Mouse (Mus musculus) CH12.LX (cell line): Measurements from ENCODE around the gene Aass. TPM values are rescaled to one million over a fixed set of nuclear protein-coding genes. Genes with fewer than 3 reads are reported as not detected.
"Not testable (repeated sequence)": the region's sequence is repeated elsewhere in the genome, so short reads cannot be mapped to it uniquely, and the experiment has no call there.

Experiments used
- DNase-seq: peaks from one replicate; pipeline ENCODE4 v3.0.0-alpha.2; 2013; ENCODE audit errors: extremely low read depth
- H3K27ac ChIP-seq: 2 replicates; pipeline ENCODE4 v1.5.1; 2012; ENCODE audit warnings: low read depth, mild to moderate bottlenecking, control low read depth, moderate library complexity; ENCODE audit not compliant: insufficient read depth
- H3K27me3 ChIP-seq: replicated peaks from 2 replicates; pipeline ENCODE3; 2012; ENCODE audit warnings: inconsistent platforms
- H3K36me3 ChIP-seq, 2 experiments: replicated peaks in 1 of 2; 2 replicates each; pipeline versions ENCODE3 to v1.6.1; 2012; ENCODE audit warnings: inconsistent platforms in 1 of 2, low read length in 1 of 2, mild to moderate bottlenecking in 1 of 2, mixed read lengths in 1 of 2, moderate library complexity in 1 of 2; ENCODE audit not compliant: control insufficient read depth in 1 of 2, insufficient read depth in 1 of 2
- H3K4me1 ChIP-seq, 2 experiments: 2 replicates each; pipeline ENCODE4 v1.6.1; 2012; ENCODE audit warnings: inconsistent platforms in 1 of 2, moderate library complexity in 1 of 2; ENCODE audit not compliant: insufficient read depth in 2 of 2, control insufficient read depth in 1 of 2
- H3K4me2 ChIP-seq: 2 replicates; pipeline ENCODE4 v1.6.1; 2012; ENCODE audit warnings: low read depth, mild to moderate bottlenecking, control low read depth; ENCODE audit not compliant: poor library complexity, insufficient read depth, severe bottlenecking
- H3K4me3 ChIP-seq, 3 experiments: fragments of 150-350 bp in 1 of 3; sonication (generic) in 1 of 3; replicated peaks in 1 of 3; 2 replicates each; pipeline versions ENCODE3 to v1.5.1; 2011 to 2012; ENCODE audit warnings: low read depth in 2 of 3, low read length in 2 of 3, mild to moderate bottlenecking in 2 of 3, moderate library complexity in 2 of 3, control low read depth in 1 of 3, improper control_type of control experiment in 1 of 3, inconsistent platforms in 1 of 3, mixed read lengths in 1 of 3; ENCODE audit not compliant: poor library complexity in 1 of 3
- H3K79me2 ChIP-seq: replicated peaks from 2 replicates; pipeline ENCODE4 v1.6.1; 2012; ENCODE audit warnings: mild to moderate bottlenecking, moderate library complexity; ENCODE audit not compliant: control insufficient read depth, poor library complexity, insufficient read depth, severe bottlenecking; ENCODE audit errors: extremely low read depth
- H3K9ac ChIP-seq: 2 replicates; pipeline ENCODE4 v1.6.1; 2012; ENCODE audit warnings: low read depth, mild to moderate bottlenecking, control low read depth, moderate library complexity; ENCODE audit not compliant: insufficient read depth
- H3K9me3 ChIP-seq: replicated peaks from 2 replicates; pipeline ENCODE3; 2012; ENCODE audit warnings: low read length, inconsistent platforms, mixed read lengths
- CHD1 ChIP-seq: IDR thresholded peaks from 2 replicates; pipeline ENCODE4 v1.6.1; 2012; ENCODE audit warnings: low read depth, low read length, improper control_type of control experiment, inconsistent platforms
- CHD2 ChIP-seq: IDR thresholded peaks from 2 replicates; pipeline ENCODE4 v1.6.1; 2011; ENCODE audit warnings: low read length, improper control_type of control experiment
- EP300 ChIP-seq: IDR thresholded peaks from 2 replicates; pipeline ENCODE4 v1.6.1; 2011; ENCODE audit warnings: low read length, improper control_type of control experiment
- HCFC1 ChIP-seq: IDR thresholded peaks from 2 replicates; pipeline ENCODE4 v1.6.1; 2012; ENCODE audit warnings: low read depth, mild to moderate bottlenecking, inconsistent platforms, low read length, improper control_type of control experiment
- MAX ChIP-seq: IDR thresholded peaks from 2 replicates; pipeline ENCODE4 v1.6.1; 2011; ENCODE audit warnings: low read length, improper control_type of control experiment
- MEF2A ChIP-seq: IDR thresholded peaks from 2 replicates; pipeline ENCODE4 v1.6.1; 2014; ENCODE audit warnings: low read depth, mild to moderate bottlenecking, inconsistent platforms, low read length, improper control_type of control experiment, borderline replicate concordance
- MYC ChIP-seq: IDR thresholded peaks from 2 replicates; pipeline ENCODE4 v1.6.1; 2011; ENCODE audit warnings: low read depth, mild to moderate bottlenecking, improper control_type of control experiment, low read length
- PAX5 ChIP-seq: IDR thresholded peaks from 2 replicates; pipeline ENCODE4 v1.6.1; 2012; ENCODE audit warnings: low read length, inconsistent platforms, mixed read lengths
- POLR2A ChIP-seq: IDR thresholded peaks from 2 replicates; pipeline ENCODE4 v1.6.1; 2011; ENCODE audit warnings: low read depth, mild to moderate bottlenecking, improper control_type of control experiment, low read length
- RAD21 ChIP-seq: IDR thresholded peaks from 2 replicates; pipeline ENCODE4 v1.6.1; 2011; ENCODE audit warnings: low read depth, mild to moderate bottlenecking, low read length, improper control_type of control experiment, moderate library complexity
- SIN3A ChIP-seq: IDR thresholded peaks from 2 replicates; pipeline ENCODE4 v1.6.1; 2012; ENCODE audit warnings: low read length, improper control_type of control experiment, inconsistent platforms
- TBP ChIP-seq: conservative IDR thresholded peaks from 2 replicates; pipeline ENCODE4 v1.6.1; 2011; ENCODE audit warnings: low read depth, low read length, improper control_type of control experiment
- TCF12 ChIP-seq: IDR thresholded peaks from 2 replicates; pipeline ENCODE4 v1.6.1; 2014; ENCODE audit warnings: low read depth, mild to moderate bottlenecking, inconsistent platforms, low read length, improper control_type of control experiment
- UBTF ChIP-seq: IDR thresholded peaks from 2 replicates; pipeline ENCODE4 v1.6.1; 2012; ENCODE audit warnings: low read depth, mild to moderate bottlenecking, inconsistent platforms, low read length, improper control_type of control experiment, moderate library complexity
- USF1 ChIP-seq: IDR thresholded peaks from 2 replicates; pipeline ENCODE4 v1.6.1; 2014; ENCODE audit warnings: low read depth, mild to moderate bottlenecking, inconsistent platforms, low read length, improper control_type of control experiment
- ZMIZ1 ChIP-seq: IDR thresholded peaks from 2 replicates; pipeline ENCODE4 v1.6.1; 2012; ENCODE audit warnings: low read depth, mild to moderate bottlenecking, inconsistent platforms, low read length, improper control_type of control experiment
- ZNF384 ChIP-seq: IDR thresholded peaks from 2 replicates; pipeline ENCODE4 v1.6.1; 2012; ENCODE audit warnings: low read depth, low read length, improper control_type of control experiment, inconsistent platforms
- dilution Hi-C: fragments of 300-500 bp; cut with MboI; formaldehyde crosslinking; loops from 2 replicates; pipeline ENCODE4 v1.14.3; 2020; ENCODE audit warnings: low sequenced_read_pairs; ENCODE audit not compliant: extremely low pct_unique_long_range_greater_than_20kb, extremely low pct_ligation_motif_present
- in situ Hi-C: fragments of 300-500 bp; cut with MboI; formaldehyde crosslinking; loops from 3 replicates; pipeline ENCODE4 v1.14.3; 2019; ENCODE audit warnings: low sequenced_read_pairs, low pct_ligation_motif_present, low pct_unique_long_range_greater_than_20kb, mixed read lengths
- polyA plus RNA-seq: library from polyadenylated mRNA; unstranded; fragments of >175 nt; gene quantifications from 2 replicates; pipeline ENCODE4 v1.2.1, GENCODE M21; 2012; ENCODE audit warnings: low read depth; ENCODE audit not compliant: insufficient read length
- total RNA-seq, 2 experiments: library from RNA; depleted of rRNA; stranded (reverse); fragments of 300-350 nt in 1 of 2; fragments of >200 nt in 1 of 2; gene quantifications; 2 replicates each; pipeline ENCODE4 v1.2.3; 2012 to 2014

The Aass gene
- total and polyA plus RNA-seq, 3 experiments = not detected

- H3K4me1 ChIP-seq, H3K9ac ChIP-seq, dilution Hi-C loops, DNase-seq, H3K36me3 ChIP-seq, H3K4me2 ChIP-seq, H3K27ac ChIP-seq, H3K9me3 ChIP-seq, H3K27me3 ChIP-seq, in situ Hi-C loops, H3K79me2 ChIP-seq, H3K4me3 ChIP-seq: not testable (repeated sequence)
Measured at GRCm38 (mm10) chr6:23156357-23156756, 23.6 kb upstream of the Aass start.

GRCm38 (mm10) chr6:23153112-23153511 is 20.3 kb upstream of the Aass start:
- TF ChIP-seq CHD2 = no peak
- no peak for TF ChIP-seq MEF2A
- TF ChIP-seq HCFC1 = no peak
- no peak for TF ChIP-seq TBP
- TF ChIP-seq SIN3A = no peak
- no peak; the same call in 1 of the 2 replicates for TF ChIP-seq RAD21
- Histone ChIP-seq H3K27me3 (no peaks in the 10 kb centered on the region), H3K36me3 (no peaks in the 10 kb centered on the region), H3K9ac (no peak overlapping the region), H3K4me3 (no peak overlapping the region), H3K27ac (no peak overlapping the region), H3K79me2 (no peaks in the 10 kb centered on the region), H3K4me1 (peaks cover 0 to 2% of the 10 kb centered on the region in 2 experiments; a peak in 2 of 4 replicates), H3K9me3 (no peaks in the 10 kb centered on the region), H3K4me2 (no peak overlapping the region)
- in situ Hi-C loops = no loop called here
- no peak for DNase-seq
- dilution Hi-C loops = no loop called here

GRCm38 (mm10) chr6:23147221-23147620 is 14.4 kb upstream of the Aass start:
- dilution Hi-C loops = no loop called here
- in situ Hi-C loops = no loop called here
- no peaks in the 10 kb centered on the region for H3K36me3 ChIP-seq

More at GRCm38 (mm10) chr6:23147221-23147620, 14.4 kb upstream of the Aass start:
- H3K4me2 ChIP-seq = no peak overlapping the region
- no peak overlapping the region for H3K27ac ChIP-seq
- DNase-seq = no peak
- TF ChIP-seq CHD1 (no peak), USF1 (no peak), MAX (no peak), UBTF (no peak), ZNF384 (no peak), MYC (no peak), TBP (no peak), EP300 (no peak), TCF12 (no peak), PAX5 (no peak), POLR2A (no peak), ZMIZ1 (no peak)
- TF ChIP-seq, all 38 proteins: peak for 0
- H3K4me3 ChIP-seq = no peak overlapping the region
- H3K4me1 ChIP-seq = peaks cover 0 to 6% of the 10 kb centered on the region in 2 experiments; a peak in 2 of 4 replicates
- H3K79me2 ChIP-seq = no peaks in the 10 kb centered on the region
- H3K9me3 ChIP-seq = no peaks in the 10 kb centered on the region
- H3K27me3 ChIP-seq = no peaks in the 10 kb centered on the region
- no peak overlapping the region for H3K9ac ChIP-seq
